Mouse (Mus musculus) left cerebral cortex, postnatal 4 days (tissue): ENCODE measurements around the gene Mcrip1. TPM values are rescaled to one million over a fixed set of nuclear protein-coding genes. Genes with fewer than 3 reads are reported as not detected.
"Not testable (repeated sequence)": the region's sequence is repeated elsewhere in the genome, so short reads cannot be mapped to it uniquely, and the experiment has no call there.

Experiments used
- DNase-seq: peaks from one replicate; pipeline ENCODE4 v3.0.0-alpha.2; 2022
- intact Hi-C: fragments of 180-260 bp; cut with DNase I; formaldehyde crosslinking; loops from one replicate; pipeline ENCODE4 v1.15.1; 2025
- total RNA-seq, 2 experiments: library from RNA; stranded (reverse); gene quantifications; 2 replicates each; pipeline ENCODE4 v1.2.3; 2021

Gene Mcrip1
- total RNA-seq, result 100 to 1,000 TPM; 105 to 113 TPM

DNA sequence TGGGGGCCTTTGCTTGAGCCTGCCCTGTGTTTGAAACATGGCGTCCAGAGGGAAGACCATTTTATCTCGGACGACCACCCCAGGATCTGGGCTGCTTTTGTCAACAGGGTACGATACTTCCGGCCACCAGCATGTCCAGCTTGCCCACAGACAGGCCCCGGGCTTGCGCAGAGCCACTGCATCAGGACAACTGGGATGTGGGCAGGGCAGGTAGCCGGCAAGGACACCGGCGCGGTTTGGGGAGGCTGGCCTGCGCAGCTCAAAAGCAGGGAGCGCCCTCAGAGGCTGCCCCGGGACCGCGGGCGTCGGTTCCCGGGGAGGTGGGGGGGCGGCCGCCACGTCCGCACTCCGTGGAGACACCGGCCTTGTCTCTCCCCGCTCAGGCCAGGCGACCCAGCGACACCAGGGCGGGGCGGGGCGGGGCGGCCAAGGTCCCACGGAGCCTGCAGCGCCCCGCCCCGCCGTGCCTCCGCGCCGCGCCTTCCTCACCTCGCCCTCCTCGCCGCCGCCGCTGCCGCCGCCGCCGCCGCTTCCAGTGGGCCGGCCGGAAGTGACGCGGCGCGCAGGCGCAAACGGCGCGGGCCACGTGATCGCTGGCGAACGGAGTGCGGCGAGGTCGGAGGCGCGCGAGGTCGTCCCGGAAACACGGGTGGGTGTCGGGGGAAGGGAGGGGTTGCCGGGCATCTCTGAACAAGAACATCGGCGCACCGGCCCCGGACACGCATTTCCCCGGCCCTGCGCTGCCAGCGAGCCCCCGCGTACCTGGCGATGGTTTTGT, at the start of gene Mcrip1:
Gene Mcrip1, minus strand, starts transcription at position 560 of the 778 bp plus-strand sequence.
- intact Hi-C loops, result no loop called here
- DNase-seq, result peak; percentile 95

DNA sequence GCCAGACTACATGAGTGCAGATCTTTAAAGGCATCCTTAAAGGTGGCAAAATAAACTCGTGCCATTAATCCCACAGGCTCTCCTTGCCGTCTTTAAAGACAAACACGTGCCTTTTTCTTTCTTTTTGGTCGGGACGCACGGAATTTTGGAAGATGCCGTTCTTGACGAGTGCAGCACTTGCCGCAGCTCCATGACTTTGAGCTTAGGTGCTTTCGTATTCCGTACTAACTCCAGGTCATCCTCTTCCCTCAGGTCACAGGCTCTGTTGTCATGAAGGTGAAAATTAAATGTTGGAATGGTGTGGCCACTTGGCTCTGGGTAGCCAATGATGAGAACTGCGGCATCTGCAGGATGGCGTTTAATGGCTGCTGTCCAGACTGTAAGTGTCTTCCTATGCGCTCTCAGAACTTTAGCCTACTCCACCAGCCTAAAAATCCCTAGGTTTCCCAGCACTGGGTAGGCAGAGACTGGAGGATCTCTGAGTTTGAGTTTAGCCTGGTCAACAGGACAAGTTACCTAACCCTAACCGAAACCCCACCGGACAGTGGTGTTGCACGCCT, 49.5 kb upstream of the Mcrip1 start:
- intact Hi-C loops, result no loop called here
- DNase-seq, result no peak

DNA sequence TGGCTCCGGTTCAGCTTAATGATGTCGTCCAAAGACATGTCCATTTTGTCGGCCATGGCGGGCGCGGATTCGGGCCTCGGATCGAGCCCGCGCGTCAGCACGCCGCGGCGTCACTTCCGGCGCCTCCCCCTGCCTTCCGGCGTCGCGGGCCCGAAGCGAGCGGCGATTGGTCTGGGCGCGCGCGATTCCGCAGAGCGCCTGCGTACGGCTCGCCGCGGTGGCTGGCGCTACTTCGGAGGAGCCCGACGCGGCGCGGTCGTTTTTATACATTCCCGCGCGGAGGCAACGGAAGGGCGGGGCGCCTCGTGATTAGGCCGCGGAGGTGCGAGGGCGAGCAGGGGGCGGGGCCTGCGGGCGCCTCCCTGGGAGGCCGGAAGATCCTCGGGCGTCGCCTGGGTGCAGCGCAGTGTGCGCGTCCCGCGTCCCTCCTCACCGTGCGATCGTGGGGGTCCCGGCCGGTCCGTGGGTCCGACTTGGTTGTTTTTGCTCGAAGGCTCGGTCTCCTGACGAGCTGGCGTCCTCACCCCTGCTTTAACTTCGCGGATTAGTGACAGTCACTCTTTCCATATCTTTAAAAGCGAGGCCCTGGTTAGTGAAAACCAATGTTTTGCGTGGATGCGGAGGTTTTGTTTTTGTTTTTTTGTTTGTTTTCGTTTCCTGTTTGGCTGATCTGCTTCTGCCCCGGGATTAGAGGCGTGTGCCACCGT, 48.9 kb upstream of the Mcrip1 start, which contains the start of the genes Alyref and Anapc11:
Gene Alyref, minus strand, starts transcription at position 83 of the 707 bp plus-strand sequence.
Gene Anapc11, plus strand, starts transcription at position 139 of the 707 bp plus-strand sequence.
- intact Hi-C loops, result no loop called here
- DNase-seq, result peak; percentile 94

DNA sequence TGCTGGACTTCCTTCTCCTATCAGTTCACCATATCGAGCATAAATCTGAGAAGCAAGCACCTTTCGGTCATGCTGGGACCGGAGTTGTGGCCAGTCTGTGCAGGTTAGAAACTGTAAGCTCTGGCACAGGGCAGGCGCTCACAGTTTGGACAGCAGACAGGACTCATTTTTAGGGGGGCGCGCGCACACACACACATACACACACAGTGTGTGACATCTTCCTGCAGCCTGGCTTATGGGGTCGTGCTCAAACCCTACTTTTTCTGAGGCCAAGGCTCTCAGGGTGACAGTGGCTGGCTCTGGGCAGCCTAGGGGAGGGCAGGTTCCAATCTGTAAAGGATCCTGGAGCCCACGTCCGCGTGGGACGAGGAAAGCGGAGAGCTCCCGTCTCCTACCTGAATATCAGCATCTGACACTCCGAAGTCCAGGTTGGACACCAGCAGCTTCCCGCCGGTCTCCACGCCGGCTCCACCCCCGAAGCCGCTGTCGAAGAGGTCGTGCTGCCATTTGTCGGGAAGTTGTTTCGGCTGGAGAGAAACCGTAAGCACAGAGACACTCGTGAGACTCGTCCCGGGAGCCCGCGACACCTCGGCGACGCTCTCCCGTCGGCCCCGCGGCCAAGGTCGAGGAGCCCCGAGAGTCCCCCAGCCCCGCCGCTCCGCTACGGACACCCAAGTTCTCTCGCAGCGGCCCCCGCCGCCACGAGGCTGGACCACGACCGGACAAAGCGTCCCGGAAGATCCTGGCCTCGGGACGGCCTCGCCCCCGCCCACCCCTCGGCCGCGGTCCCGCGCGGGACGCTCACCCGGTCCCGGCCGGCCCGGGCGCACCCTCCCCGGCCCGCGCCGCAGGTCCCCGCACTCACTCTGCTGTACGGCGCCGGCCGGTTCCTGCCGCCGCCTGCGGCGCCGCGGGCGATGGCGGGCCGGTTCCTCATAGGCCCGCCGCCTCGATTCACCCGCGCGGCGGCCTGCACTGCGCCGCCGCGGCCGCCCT, 48.0 kb upstream of the Mcrip1 start:
- intact Hi-C loops, result no loop called here
- no peak for DNase-seq

DNA sequence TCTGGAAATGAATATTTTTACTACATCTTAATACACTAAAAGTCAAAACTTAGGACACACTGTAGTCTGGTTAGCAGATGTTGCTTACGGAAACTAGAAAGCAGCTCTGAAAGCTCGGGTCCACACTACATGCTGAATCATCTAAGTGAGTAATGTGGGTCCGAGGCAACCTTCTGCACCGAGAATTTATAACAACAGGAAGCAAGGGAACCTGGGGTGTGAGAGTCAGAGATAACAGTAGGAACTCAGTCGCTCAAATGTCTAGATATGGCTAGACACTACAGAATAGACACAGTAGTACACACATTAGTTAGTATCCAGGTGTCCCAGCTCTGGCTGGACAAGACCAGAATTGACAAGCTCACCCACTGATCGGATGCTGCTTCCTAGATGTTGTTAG, 39.0 kb upstream of the Mcrip1 start:
- intact Hi-C loops, result no loop called here
- DNase-seq, result no peak

DNA sequence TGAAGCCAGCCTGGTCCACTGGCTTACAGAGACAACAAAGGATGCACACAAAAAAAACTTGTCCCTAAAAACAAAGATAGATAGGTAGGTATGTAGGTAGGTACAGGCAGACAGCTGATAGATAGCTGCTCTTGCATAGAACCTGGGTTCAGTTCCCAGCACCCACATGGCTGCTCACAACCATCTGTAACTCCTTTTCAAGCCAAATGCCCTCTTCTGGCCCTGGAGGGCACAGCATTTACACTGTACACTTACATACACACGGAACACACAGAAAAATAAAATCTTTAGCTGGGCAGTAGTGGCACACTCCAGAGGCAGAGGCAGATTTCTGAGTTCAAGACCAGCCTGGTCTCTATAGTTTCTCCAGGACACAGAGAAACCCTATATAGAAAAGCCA, 34.4 kb upstream of the Mcrip1 start:
- intact Hi-C loops, result no loop called here

DNA sequence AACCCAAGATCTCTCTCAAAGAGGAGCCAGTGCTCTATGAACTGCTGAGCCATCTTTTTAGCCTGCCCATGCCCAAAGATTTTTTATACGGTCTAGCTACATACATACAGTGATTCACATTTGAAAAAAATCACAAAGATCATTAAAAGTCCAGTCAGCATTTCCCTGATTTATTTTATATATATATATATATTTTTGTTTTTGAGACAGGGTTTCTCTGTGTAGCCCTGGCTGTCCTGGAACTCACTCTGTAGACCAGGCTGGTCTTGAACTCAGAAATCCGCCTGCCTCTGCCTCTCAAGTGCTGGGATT, 33.4 kb upstream of the Mcrip1 start:
- intact Hi-C loops, DNase-seq: not testable (repeated sequence)

More for the DNA sequence above, 34.4 kb upstream of the Mcrip1 start:
- no peak for DNase-seq

DNA sequence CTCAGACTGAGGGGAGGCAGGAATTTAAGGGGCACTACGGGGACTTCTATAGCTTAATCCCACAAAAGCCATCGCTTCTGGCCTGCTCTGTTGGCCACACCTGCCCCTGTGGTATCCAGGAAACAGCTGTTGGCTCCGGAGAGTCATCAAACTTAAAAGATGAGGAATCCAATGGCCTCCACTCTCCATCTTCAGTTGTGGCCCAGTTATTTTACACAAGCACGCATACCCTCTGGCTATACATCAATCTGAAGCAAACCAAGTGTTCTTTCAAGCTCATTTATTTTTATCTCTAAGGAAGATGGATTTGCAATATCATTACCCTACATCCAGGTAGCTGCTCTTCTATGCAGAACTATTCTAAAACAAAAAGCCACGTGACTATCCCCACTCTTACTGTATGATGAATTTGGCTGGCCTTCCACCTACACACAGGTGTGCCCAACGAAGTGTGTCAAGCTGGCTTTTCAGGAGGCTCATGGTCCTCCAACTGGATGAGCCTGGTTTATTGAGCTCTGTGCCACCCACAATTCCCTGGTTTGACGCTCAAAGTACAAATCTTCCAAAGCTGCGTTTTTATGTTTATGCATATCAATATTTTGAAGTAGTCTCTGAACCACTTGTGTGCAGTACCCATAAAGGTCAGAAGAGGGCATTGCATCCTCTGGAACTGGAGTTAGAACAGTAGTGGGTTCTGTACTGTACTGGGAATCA, 32.9 kb upstream of the Mcrip1 start:
- DNase-seq, result no peak
- intact Hi-C loops, result no loop called here

DNA sequence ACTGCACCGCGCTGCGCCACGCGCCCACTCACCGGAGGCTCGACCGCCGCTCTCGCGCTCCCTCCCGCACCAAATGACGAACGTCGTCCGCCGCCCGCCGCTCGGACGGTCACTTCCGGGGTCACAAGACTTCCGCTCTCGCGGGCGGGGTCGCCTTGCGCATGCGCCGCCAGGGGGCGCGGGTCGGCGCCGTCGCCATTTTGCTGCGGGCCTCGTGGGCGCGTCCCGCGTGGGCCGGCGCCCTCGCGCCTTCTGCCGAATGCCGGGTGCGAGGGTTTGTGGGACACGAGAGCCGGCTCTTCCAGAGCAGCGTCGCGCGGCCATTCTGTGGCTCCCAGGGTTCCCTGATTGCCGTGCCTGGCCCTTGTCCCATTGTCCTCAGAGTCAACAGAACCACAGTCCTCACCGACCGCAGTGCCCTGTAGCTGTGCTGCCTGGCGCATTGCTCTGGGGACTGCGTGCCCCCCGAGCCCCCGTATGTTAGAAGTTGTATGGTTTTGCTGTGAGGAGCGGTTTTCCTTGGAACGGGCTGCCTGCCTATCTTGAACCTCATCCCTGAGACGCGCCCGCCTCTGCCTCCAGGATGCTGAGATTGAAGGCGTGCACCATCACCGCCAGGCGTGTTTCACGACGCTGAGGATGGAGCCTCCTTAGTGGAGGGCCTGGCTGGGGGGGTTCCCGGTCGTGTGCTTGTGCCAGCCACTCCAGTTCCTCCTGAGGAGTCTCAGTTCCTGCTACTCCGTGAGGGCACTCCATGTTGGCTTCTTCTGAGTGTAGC, 32.2 kb upstream of the Mcrip1 start, which contains the start of gene Arhgdia:
Gene Arhgdia, minus strand, starts transcription at position 135 of the 778 bp plus-strand sequence.
- intact Hi-C loops, result no loop called here

DNA sequence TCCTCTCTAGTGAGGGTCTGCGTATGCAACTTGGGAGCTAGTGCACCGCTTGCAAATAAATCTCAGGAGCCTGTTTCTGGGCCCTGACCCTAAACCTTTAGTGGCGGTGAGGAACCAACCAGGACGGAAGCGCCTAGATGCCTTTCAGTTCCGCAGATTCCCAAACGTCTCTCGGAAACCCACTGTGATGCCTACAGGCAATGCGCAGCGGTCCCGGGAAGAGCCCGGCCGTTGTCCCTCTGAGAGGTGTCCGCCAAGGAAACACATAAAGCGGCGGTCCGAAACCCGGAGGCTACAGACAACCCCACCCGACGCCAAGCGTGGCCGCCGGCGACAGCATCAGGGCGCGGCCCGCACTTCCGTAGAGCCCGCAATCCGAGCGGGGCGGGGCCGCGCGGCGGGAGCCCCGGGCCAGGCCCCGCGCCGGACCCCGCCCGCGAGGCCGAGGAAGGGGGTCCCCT, 31.4 kb upstream of the Mcrip1 start:
- intact Hi-C loops, result no loop called here
- no peak for DNase-seq

More for the DNA sequence above, 32.2 kb upstream of the Mcrip1 start, which contains the start of gene Arhgdia:
- DNase-seq, result peak; percentile 92

DNA sequence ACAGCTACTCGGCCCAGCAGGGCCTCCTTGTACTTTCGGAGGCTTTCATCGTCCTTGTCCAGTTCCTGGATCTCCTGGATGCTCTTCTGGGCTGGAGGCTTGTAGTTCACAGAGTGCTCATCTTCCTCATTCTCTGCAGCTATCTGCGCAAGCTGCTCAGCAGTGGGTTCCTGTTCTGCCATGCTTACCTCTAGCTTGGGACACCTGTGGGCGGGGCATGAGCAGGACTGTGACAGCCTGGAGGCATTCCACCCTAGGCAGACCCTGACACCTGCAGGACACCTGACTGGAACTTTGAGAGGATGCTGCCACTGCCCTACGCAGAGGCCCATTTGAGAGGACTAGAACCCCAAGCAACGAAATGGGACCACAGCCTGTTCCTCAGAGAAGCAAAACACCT, 30.7 kb upstream of the Mcrip1 start:
- intact Hi-C loops, result no loop called here
- no peak for DNase-seq

DNA sequence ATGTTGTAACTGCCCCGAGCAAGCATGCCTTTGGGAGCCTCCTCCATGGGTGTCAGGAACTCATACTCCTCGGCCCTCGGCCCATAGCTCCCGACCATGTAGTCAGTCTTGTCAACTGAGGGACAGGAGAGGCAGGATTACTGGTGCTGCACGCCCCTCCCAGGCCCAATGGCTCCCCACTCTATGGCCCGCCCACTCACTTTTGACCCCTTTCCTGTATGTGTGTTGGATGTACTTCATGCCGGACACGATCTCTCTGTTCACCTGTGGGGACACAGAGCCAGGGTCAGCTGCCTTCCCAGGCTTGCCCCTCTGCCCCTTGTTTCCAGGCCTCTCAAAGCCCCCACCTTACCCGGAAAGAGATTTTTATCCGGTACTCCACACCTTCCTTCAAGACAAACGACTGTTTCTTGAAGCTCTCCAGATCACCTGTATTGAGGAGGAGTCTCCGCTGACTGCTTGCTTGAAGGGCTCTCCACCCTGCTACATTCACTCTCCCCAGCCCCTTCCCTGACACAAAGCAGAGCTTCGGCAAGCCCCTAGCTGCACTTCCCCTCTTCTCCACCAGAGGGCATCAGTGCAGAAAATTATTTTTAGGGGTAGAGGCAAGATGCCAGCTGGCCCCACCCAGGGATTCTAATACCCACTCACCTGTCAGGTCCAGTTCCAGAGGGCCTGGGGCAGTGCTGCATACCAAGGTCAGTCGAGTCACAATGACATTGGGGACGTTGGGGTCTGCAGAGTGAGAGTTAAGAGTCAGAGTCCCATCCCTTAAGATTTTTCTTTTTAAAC, 30.0 kb upstream of the Mcrip1 start:
- intact Hi-C loops, result no loop called here
- DNase-seq, result peak; percentile 75

DNA sequence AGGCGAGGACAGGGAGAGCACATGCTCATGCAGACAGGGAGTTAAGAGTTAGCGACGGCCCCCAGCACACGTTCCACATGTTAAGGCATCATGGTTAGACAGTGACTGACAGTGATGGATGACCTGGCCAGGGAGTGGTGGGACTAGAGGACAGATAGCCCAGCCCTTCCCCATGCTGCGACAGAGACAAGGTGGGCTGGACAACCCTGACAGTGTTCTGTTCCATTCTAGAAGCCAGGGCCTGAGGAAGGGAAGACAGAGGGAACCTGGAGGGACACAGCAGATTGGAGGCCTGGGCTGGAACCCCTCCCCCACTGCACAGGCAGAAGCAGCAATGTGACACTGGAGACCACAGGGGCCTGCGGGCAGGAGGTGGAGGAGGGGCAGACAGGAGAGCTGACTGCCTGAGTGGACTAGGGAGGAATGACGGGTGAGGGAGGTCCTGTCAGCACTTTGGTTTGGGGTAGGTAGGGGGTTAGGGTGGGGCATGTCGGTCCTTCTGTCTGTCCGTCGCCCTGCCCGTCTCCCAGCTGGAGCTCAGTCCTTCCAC, 29.2 kb upstream of the Mcrip1 start:
- DNase-seq, result no peak
- intact Hi-C loops, result no loop called here

DNA sequence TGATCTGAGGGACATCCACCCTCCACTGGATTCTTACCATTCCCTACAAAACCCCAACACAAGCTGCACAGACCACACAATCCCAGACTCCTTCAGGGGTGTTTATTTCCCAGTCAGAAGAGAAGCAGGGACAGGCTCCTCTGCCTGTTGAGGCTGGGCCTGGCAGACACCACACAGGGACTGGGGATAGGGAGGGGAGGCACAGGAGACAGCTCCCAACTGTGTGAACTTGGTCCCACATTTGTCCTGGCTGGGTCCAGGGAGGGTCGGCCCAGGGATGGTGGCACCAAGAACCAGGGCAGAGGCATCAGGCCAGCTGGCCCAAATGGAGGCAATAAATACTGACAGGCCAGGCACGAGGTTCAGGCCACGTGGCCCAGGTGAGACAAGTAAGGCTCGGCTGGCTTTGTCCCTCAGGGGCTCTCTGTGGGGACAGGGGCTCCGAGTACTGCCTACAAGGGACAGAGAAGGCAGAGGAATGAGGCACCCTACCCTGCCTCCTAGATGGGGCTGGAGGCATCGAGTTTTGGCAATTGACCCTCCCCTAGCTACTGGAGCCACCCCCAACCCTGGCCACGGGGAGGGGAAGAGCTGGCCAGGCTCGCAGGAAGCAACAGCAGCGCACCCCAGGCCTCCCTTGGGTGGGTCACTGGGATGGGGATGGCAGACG, 28.6 kb upstream of the Mcrip1 start:
- intact Hi-C loops, result no loop called here
- no peak for DNase-seq

DNA sequence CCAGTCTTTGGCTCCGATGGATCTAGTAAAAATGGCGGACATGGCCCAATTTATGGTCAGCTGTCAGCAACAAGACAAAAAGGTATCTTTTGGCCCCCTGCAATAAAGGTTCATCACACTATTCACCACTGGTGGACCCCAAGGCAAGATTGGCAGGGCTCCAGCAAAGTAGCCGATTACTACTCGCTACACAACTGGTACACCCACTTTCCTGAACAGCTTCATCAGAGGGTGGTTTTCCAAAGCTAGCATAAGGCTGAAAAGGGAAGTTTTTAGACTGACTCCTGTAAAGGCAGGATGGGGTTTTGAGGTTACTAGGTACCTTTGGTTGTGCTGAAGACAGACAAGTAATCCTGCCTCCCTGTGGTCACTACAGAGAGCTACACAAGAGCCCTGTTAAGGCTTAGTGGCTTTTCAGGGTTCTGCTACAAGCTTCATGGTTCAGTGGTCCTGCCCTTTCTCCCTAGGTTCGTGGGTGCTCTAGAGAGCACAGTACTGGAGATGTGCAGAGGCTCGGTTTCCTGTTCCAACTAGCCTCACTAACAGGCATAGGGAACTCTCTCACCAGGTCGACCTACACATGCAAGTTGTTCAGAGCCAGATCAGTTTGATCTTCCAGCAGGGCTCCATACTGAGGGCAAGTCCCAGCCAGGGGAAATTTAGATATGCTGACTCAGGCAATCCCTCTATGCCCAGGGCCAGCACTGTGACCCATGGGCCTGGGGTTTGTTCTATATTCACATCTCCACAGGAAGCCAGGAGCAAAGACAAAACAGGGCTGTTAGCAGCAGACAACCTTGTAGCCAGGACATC, 27.9 kb upstream of the Mcrip1 start:
- no peak for DNase-seq
- intact Hi-C loops, result no loop called here

DNA sequence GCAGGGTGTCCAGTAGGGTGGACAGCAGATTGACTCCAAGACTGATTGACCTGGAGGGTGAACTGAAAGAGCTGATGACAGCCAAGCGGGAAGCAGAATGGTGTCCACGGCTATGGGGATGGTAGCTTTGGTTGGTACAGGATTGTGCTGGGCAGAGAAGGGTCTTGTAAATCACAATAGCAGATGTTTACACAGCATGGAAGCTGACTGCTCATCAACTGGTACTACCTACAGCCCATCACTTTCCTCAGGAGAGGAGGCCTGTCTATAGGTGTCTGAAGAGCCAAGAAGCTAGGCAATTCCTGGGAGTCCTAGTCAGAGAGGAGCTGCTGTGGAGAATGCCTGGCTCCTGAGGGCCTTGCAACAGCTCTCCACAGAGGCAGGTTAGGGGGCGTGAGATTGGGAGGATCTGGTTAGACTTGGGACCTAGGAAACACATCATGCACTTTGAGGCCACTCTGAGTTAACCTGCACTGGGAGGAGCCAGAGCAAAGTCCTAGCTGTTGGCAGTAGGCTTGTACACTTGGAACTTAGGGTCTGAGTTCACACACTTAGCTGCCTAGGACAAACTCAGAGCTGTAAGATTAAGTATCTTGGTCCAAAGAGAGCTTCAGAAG, 26.9 kb upstream of the Mcrip1 start:
- no peak for DNase-seq
- intact Hi-C loops, result no loop called here
